Mouse (Mus musculus): ENCODE results near the gene Gclc. TPM values are rescaled to one million over a fixed set of nuclear protein-coding genes. Genes with fewer than 3 reads are reported as not detected.

Gclc gene
- 10 to 100 TPM; 26.3 to 27.4 TPM for total RNA-seq (2023)

DNA sequence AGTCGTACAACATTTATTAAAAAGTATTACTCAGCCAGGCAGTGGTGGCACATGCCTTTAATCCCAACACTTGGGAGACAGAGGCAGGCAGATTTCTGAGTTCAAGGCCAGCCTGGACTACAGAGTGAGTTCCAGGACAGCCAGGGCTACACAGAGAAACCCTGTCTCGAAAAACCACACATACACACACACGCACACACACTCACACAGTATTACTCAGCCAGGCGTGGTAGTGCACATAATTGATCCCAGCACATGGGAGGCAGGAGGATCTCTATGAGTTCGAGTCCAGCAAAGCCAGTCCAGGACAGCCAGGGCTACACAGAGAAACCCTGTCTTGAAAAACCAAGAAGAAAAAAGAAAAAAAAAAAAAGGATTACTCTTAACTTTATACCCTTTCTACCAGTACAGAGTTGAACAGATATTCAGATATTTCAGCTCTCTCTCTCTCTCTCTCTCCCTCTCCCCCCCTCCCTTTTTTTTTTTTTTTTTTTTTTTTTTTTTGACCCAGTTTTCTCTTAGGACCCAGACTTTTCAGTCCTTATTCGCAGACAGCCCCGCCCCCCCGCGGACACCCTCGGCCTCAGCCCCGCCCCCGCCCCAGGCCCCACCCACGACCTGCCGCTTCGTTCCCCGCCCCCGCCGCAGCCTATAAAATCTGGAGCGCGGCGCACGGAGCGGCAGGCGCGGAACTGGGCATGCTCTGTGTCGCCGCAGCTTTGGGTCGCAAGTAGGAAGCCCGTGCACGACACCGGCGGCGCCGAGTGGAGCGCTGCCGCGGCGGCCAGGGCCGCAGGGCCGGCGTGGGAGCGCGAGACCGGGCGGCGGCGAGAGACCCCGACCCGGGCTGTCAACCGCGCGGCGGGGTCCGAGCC is at the start of gene Gclc:
TSS of gene Gclc (plus strand) at position 683 of the 875 bp plus-strand sequence.

Other genes starting within 250 kb of the Gclc start
- gene Lrrc1, start 209.7 kb upstream of the Gclc start, total RNA-seq (2023): 1 to 10 TPM; 1.0 to 4.2 TPM
- not detected for gene Klhl31, start 118.0 kb upstream of the Gclc start, total RNA-seq (2023)
- 100 to 1,000 TPM; 119 to 134 TPM for gene Elovl5, start 162.8 kb downstream of the Gclc start, total RNA-seq (2023)

Measured in monocyte, adult 59 days (primary cell).